Mouse (Mus musculus) CH12.LX (cell line): ENCODE results near the gene Zmynd8. TPM values are rescaled to one million over a fixed set of nuclear protein-coding genes. Genes with fewer than 3 reads are reported as not detected.

ENCODE experiments used
- DNase-seq: peaks from one replicate; pipeline ENCODE4 v3.0.0-alpha.2; 2013; ENCODE audit errors: extremely low read depth
- H3K27ac ChIP-seq: 2 replicates; pipeline ENCODE4 v1.5.1; 2012; ENCODE audit warnings: low read depth, mild to moderate bottlenecking, control low read depth, moderate library complexity; ENCODE audit not compliant: insufficient read depth
- H3K27me3 ChIP-seq: replicated peaks from 2 replicates; pipeline ENCODE3; 2012; ENCODE audit warnings: inconsistent platforms
- H3K36me3 ChIP-seq, 2 experiments: replicated peaks in 1 of 2; 2 replicates each; pipeline versions ENCODE3 to v1.6.1; 2012; ENCODE audit warnings: inconsistent platforms in 1 of 2, low read length in 1 of 2, mild to moderate bottlenecking in 1 of 2, mixed read lengths in 1 of 2, moderate library complexity in 1 of 2; ENCODE audit not compliant: control insufficient read depth in 1 of 2, insufficient read depth in 1 of 2
- H3K4me1 ChIP-seq, 2 experiments: 2 replicates each; pipeline ENCODE4 v1.6.1; 2012; ENCODE audit warnings: inconsistent platforms in 1 of 2, moderate library complexity in 1 of 2; ENCODE audit not compliant: insufficient read depth in 2 of 2, control insufficient read depth in 1 of 2
- H3K4me2 ChIP-seq: 2 replicates; pipeline ENCODE4 v1.6.1; 2012; ENCODE audit warnings: low read depth, mild to moderate bottlenecking, control low read depth; ENCODE audit not compliant: poor library complexity, insufficient read depth, severe bottlenecking
- H3K4me3 ChIP-seq, 3 experiments: fragments of 150-350 bp in 1 of 3; sonication (generic) in 1 of 3; replicated peaks in 1 of 3; 2 replicates each; pipeline versions ENCODE3 to v1.5.1; 2011 to 2012; ENCODE audit warnings: low read depth in 2 of 3, low read length in 2 of 3, mild to moderate bottlenecking in 2 of 3, moderate library complexity in 2 of 3, control low read depth in 1 of 3, improper control_type of control experiment in 1 of 3, inconsistent platforms in 1 of 3, mixed read lengths in 1 of 3; ENCODE audit not compliant: poor library complexity in 1 of 3
- H3K79me2 ChIP-seq: replicated peaks from 2 replicates; pipeline ENCODE4 v1.6.1; 2012; ENCODE audit warnings: mild to moderate bottlenecking, moderate library complexity; ENCODE audit not compliant: control insufficient read depth, poor library complexity, insufficient read depth, severe bottlenecking; ENCODE audit errors: extremely low read depth
- H3K9ac ChIP-seq: 2 replicates; pipeline ENCODE4 v1.6.1; 2012; ENCODE audit warnings: low read depth, mild to moderate bottlenecking, control low read depth, moderate library complexity; ENCODE audit not compliant: insufficient read depth
- H3K9me3 ChIP-seq: replicated peaks from 2 replicates; pipeline ENCODE3; 2012; ENCODE audit warnings: low read length, inconsistent platforms, mixed read lengths
- CHD1 ChIP-seq: IDR thresholded peaks from 2 replicates; pipeline ENCODE4 v1.6.1; 2012; ENCODE audit warnings: low read depth, low read length, improper control_type of control experiment, inconsistent platforms
- CTCF ChIP-seq, 2 experiments: IDR thresholded peaks in 1 of 2; conservative IDR thresholded peaks in 1 of 2; 2 replicates each; pipeline ENCODE4 v1.5.1; 2011 to 2012; ENCODE audit warnings: low read depth in 2 of 2, low read length in 2 of 2, improper control_type of control experiment in 1 of 2, inconsistent platforms in 1 of 2, mild to moderate bottlenecking in 1 of 2, moderate library complexity in 1 of 2
- EP300 ChIP-seq: IDR thresholded peaks from 2 replicates; pipeline ENCODE4 v1.6.1; 2011; ENCODE audit warnings: low read length, improper control_type of control experiment
- ETS1 ChIP-seq: conservative IDR thresholded peaks from 2 replicates; pipeline ENCODE4 v1.6.1; 2012; ENCODE audit warnings: low read depth, mild to moderate bottlenecking, inconsistent platforms, low read length, improper control_type of control experiment, moderate library complexity
- MAFK ChIP-seq: IDR thresholded peaks from 2 replicates; pipeline ENCODE4 v1.6.1; 2011; ENCODE audit warnings: low read length, improper control_type of control experiment; ENCODE audit not compliant: insufficient replicate concordance
- MEF2A ChIP-seq: IDR thresholded peaks from 2 replicates; pipeline ENCODE4 v1.6.1; 2014; ENCODE audit warnings: low read depth, mild to moderate bottlenecking, inconsistent platforms, low read length, improper control_type of control experiment, borderline replicate concordance
- MXI1 ChIP-seq: IDR thresholded peaks from 2 replicates; pipeline ENCODE4 v1.6.1; 2011; ENCODE audit warnings: mild to moderate bottlenecking, low read depth, low read length, improper control_type of control experiment
- NELFE ChIP-seq: IDR thresholded peaks from 2 replicates; pipeline ENCODE4 v1.6.1; 2011; ENCODE audit warnings: low read depth, low read length, improper control_type of control experiment
- PAX5 ChIP-seq: IDR thresholded peaks from 2 replicates; pipeline ENCODE4 v1.6.1; 2012; ENCODE audit warnings: low read length, inconsistent platforms, mixed read lengths
- POLR2A ChIP-seq: IDR thresholded peaks from 2 replicates; pipeline ENCODE4 v1.6.1; 2011; ENCODE audit warnings: low read depth, mild to moderate bottlenecking, improper control_type of control experiment, low read length
- RAD21 ChIP-seq: IDR thresholded peaks from 2 replicates; pipeline ENCODE4 v1.6.1; 2011; ENCODE audit warnings: low read depth, mild to moderate bottlenecking, low read length, improper control_type of control experiment, moderate library complexity
- RCOR1 ChIP-seq: conservative IDR thresholded peaks from 2 replicates; pipeline ENCODE4 v1.6.1; 2012; ENCODE audit warnings: low read depth, mild to moderate bottlenecking, inconsistent platforms, low read length, improper control_type of control experiment
- SIN3A ChIP-seq: IDR thresholded peaks from 2 replicates; pipeline ENCODE4 v1.6.1; 2012; ENCODE audit warnings: low read length, improper control_type of control experiment, inconsistent platforms
- UBTF ChIP-seq: IDR thresholded peaks from 2 replicates; pipeline ENCODE4 v1.6.1; 2012; ENCODE audit warnings: low read depth, mild to moderate bottlenecking, inconsistent platforms, low read length, improper control_type of control experiment, moderate library complexity
- ZC3H11A ChIP-seq: IDR thresholded peaks from 2 replicates; pipeline ENCODE4 v1.6.1; 2012; ENCODE audit warnings: low read depth, mild to moderate bottlenecking, inconsistent platforms, low read length, improper control_type of control experiment
- ZKSCAN1 ChIP-seq: IDR thresholded peaks from 2 replicates; pipeline ENCODE4 v1.6.1; 2012; ENCODE audit warnings: low read depth, inconsistent platforms, low read length, improper control_type of control experiment, borderline replicate concordance
- dilution Hi-C: fragments of 300-500 bp; cut with MboI; formaldehyde crosslinking; loops from 2 replicates; pipeline ENCODE4 v1.14.3; 2020; ENCODE audit warnings: low sequenced_read_pairs; ENCODE audit not compliant: extremely low pct_unique_long_range_greater_than_20kb, extremely low pct_ligation_motif_present
- in situ Hi-C: fragments of 300-500 bp; cut with MboI; formaldehyde crosslinking; loops from 3 replicates; pipeline ENCODE4 v1.14.3; 2019; ENCODE audit warnings: low sequenced_read_pairs, low pct_ligation_motif_present, low pct_unique_long_range_greater_than_20kb, mixed read lengths
- polyA plus RNA-seq: library from polyadenylated mRNA; unstranded; fragments of >175 nt; gene quantifications from 2 replicates; pipeline ENCODE4 v1.2.1, GENCODE M21; 2012; ENCODE audit warnings: low read depth; ENCODE audit not compliant: insufficient read length
- total RNA-seq, 2 experiments: library from RNA; depleted of rRNA; stranded (reverse); fragments of 300-350 nt in 1 of 2; fragments of >200 nt in 1 of 2; gene quantifications; 2 replicates each; pipeline ENCODE4 v1.2.3; 2012 to 2014

Zmynd8 gene
- total and polyA plus RNA-seq, 3 experiments: 33.6 to 84.5 (median 35.1) TPM

GRCm38 (mm10) chr2:165948007-165948406, 49.2 kb upstream of the Zmynd8 start (continued):
- no peak for TF ChIP-seq ZKSCAN1
- TF ChIP-seq UBTF: no peak
- TF ChIP-seq CTCF (conservative IDR thresholded peaks at IDR 0.05 in 1 of 2, IDR thresholded peaks at IDR 0.05 in 1 of 2; ENCODE audit: low read depth in 2 of 2, low read length in 2 of 2): no peak
- TF ChIP-seq EP300: peak; percentile 71
- TF ChIP-seq SIN3A: no peak
- TF ChIP-seq, all 38 proteins: peak for 4

- Histone ChIP-seq H3K9ac (no peak overlapping the region), H3K9me3 (peaks cover 12% of the 10 kb centered on the region), H3K27me3 (no peaks in the 10 kb centered on the region), H3K4me3 (no peak overlapping the region), H3K36me3 (no peaks in the 10 kb centered on the region), H3K27ac (no peak overlapping the region), H3K4me2 (no peak overlapping the region), H3K79me2 (no peaks in the 10 kb centered on the region), H3K4me1 (peaks cover 7 to 32% of the 10 kb centered on the region in 2 experiments)
- TF ChIP-seq RAD21 (no peak), MAFK (no peak), CHD1 (no peak)
- no peak for DNase-seq
- dilution Hi-C loops: no loop called here
- in situ Hi-C loops: no loop called here
These were observed 47.3 kb upstream of the Zmynd8 start for GRCm38 (mm10) chr2:165946046-165946564.

DNA sequence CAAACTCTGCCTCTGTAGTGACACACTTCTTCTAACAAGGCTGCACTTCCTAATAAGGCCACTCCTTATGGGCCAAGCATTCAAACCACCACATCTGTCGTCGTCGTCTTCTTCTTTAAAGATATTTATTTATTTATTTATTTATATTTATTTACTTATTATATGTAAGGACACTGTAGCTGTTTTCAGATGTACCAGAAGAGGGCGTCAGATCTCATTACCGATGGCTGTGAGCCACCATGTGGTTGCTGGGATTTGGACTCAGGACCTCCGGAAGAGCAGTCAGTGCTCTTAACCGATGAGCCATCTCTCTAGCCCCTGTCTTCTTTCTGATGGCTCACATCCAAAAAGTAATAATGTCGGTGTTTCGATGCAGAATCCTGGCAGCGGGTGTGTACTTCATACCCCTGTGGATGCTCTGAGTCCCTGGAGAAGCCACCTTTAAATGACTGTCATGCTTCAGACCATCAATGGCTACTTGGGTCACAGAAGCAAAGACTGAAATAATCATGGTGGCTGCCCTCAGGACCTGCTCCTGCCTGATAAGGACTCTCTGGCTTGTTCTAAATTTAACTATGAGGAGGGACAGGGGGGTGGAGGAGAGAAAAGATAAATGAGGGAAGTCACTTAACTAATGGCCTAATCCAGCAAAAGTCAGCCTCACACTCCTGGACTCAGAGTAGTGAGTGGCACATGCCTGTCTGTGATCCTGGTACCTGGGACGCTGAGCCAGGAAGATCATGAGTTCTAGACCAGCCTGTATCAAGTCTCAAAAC, 45.9 kb upstream of the Zmynd8 start:
- no peak overlapping the region for H3K9ac ChIP-seq
- no peak for TF ChIP-seq MEF2A
- no peak for TF ChIP-seq RCOR1
- TF ChIP-seq ZKSCAN1: no peak
- no peak for TF ChIP-seq ETS1
- TF ChIP-seq MXI1: no peak
- no peak for TF ChIP-seq ZC3H11A
- no peak for TF ChIP-seq NELFE
- TF ChIP-seq POLR2A: no peak
- no peak for TF ChIP-seq PAX5
- peaks cover 7 to 29% of the 10 kb centered on the region in 2 experiments for H3K4me1 ChIP-seq
- DNase-seq: no peak
- peaks cover 12% of the 10 kb centered on the region for H3K9me3 ChIP-seq
- H3K4me2 ChIP-seq: no peak overlapping the region
- no peaks in the 10 kb centered on the region for H3K79me2 ChIP-seq
- dilution Hi-C loops: no loop called here
- H3K27me3 ChIP-seq: no peaks in the 10 kb centered on the region
- in situ Hi-C loops: no loop called here
- H3K4me3 ChIP-seq: no peak overlapping the region
- no peaks in the 10 kb centered on the region for H3K36me3 ChIP-seq
- H3K27ac ChIP-seq: no peak overlapping the region
